Mouse (Mus musculus) forebrain, embryonic 15.5 days (tissue): ENCODE results near the gene Gls2. TPM values are rescaled to one million over a fixed set of nuclear protein-coding genes. Genes with fewer than 3 reads are reported as not detected.

Experiments used
- ATAC-seq: fragments of 200-750 bp; cut with Nextera tagmentation; replicated peaks from 2 replicates; pipeline ENCODE4 v1.8.0; 2017; ENCODE audit warnings: mild to moderate bottlenecking, moderate TSS enrichment, moderate library complexity
- H3K27ac ChIP-seq: fragments of 300-500 bp; sonication (generic); replicated peaks from 2 replicates; pipeline ENCODE4 v1.5.1; 2015; ENCODE audit warnings: mild to moderate bottlenecking, inconsistent platforms
- H3K27me3 ChIP-seq: fragments of 300-500 bp; sonication (generic); 2 replicates; pipeline ENCODE4 v1.6.1; 2015; ENCODE audit warnings: inconsistent platforms
- H3K36me3 ChIP-seq: fragments of 300-500 bp; sonication (generic); 2 replicates; pipeline ENCODE4 v1.6.1; 2015; ENCODE audit warnings: mild to moderate bottlenecking, inconsistent platforms
- H3K4me1 ChIP-seq: fragments of 300-500 bp; sonication (generic); 2 replicates; pipeline ENCODE4 v1.6.1; 2015; ENCODE audit warnings: inconsistent platforms
- H3K4me2 ChIP-seq: fragments of 300-500 bp; sonication (generic); replicated peaks from 2 replicates; pipeline ENCODE4 v1.6.1; 2015; ENCODE audit warnings: mild to moderate bottlenecking, inconsistent platforms
- H3K4me3 ChIP-seq: fragments of 300-500 bp; sonication (generic); 2 replicates; pipeline ENCODE4 v1.5.1; 2015; ENCODE audit warnings: mild to moderate bottlenecking, inconsistent platforms
- H3K9ac ChIP-seq: fragments of 300-500 bp; sonication (generic); replicated peaks from 2 replicates; pipeline ENCODE4 v1.6.1; 2015; ENCODE audit warnings: mild to moderate bottlenecking, inconsistent platforms
- H3K9me3 ChIP-seq: fragments of 300-500 bp; sonication (generic); 2 replicates; pipeline ENCODE4 v1.6.1; 2016; ENCODE audit warnings: inconsistent platforms
- WGBS: fragments of 180-500 bp; shearing (Covaris S2); methylation state at CpG from one replicate; pipeline ENCODE4 v1.1.7; 2015; ENCODE audit warnings: mixed read lengths; 5-methylcytosine and 5-hydroxymethylcytosine counted together
- polyA plus RNA-seq: library from polyadenylated mRNA; unstranded; fragments of >200 nt; fragmentation: Nextera tagmentation; extraction: Ambion mirVana; gene quantifications from 2 replicates; pipeline ENCODE4 v1.2.1, GENCODE M21; 2015

The Gls2 gene
- polyA plus RNA-seq, 1 experiment from 2014 or later, result 0.57 TPM

- H3K36me3 ChIP-seq, result peaks cover 30% of the 10 kb centered on the region
- 0 out of 2 replicates have a peak, but pooled peaks cover 5% of the 10 kb centered on the region for H3K4me1 ChIP-seq
- 92% methylated on average over 18 of the region's 18 CpGs for WGBS
- no peak overlapping the region for H3K4me2 ChIP-seq
- no peak overlapping the region for H3K9ac ChIP-seq
- ATAC-seq, result no peak
- H3K4me3 ChIP-seq, result no peak overlapping the region
- no peaks in the 10 kb centered on the region for H3K9me3 ChIP-seq
- H3K27me3 ChIP-seq, result no peaks in the 10 kb centered on the region
- H3K27ac ChIP-seq, result no peak overlapping the region
Measured at GRCm38 (mm10) chr10:128240131-128240530, 45.9 kb downstream of the Gls2 start.

DNA sequence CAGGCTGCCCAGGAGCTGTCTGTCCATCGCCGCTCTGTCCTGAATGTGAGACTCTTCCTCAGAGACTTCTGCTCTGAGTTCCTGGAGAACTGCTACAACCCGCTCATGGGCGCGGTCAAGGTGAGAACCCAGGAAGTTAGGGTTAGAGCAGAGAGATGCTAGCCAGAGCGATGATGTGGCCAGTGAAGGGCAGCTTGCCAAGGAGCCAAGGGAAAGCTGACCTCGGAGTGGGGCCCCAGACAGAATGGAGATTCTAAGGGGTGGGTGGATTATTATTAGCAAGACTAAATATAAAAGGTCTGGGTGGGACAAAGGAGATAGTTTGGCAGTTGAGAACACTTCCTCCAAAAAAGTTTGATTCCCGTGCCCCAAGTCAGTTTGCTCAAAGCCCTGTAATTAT is 49.0 kb downstream of the Gls2 start:
- H3K27ac ChIP-seq, result no peak overlapping the region
- ATAC-seq, result no peak
- H3K9ac ChIP-seq, result no peak overlapping the region
- no peaks in the 10 kb centered on the region for H3K4me1 ChIP-seq
- H3K36me3 ChIP-seq, result peaks cover 46% of the 10 kb centered on the region
- no peak overlapping the region for H3K4me3 ChIP-seq
- H3K9me3 ChIP-seq, result no peaks in the 10 kb centered on the region
- no peaks in the 10 kb centered on the region for H3K27me3 ChIP-seq
- no peak overlapping the region for H3K4me2 ChIP-seq
- 94% methylated on average over 8 of the region's 8 CpGs for WGBS

DNA sequence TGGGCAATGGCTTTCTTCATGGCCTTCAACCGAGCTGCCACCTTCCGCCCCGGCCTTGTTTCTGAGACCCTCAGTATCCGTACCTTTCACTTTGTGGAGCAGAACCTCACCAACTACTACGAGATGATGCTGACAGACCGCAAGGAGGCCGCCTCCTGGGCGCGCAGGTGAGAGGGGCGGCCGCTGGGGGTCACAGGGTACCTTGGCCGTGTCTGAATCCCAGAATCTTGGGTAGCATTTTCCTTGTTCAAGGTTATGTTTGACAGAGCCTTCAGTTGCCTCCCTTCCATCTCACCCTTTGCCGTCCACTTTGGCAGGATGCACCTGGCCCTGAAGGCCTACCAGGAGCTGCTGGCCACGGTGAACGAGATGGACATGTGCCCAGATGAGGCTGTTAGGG is 49.9 kb downstream of the Gls2 start:
- no peak overlapping the region for H3K27ac ChIP-seq
- H3K4me2 ChIP-seq, result no peak overlapping the region
- H3K27me3 ChIP-seq, result no peaks in the 10 kb centered on the region
- 96% methylated on average over 15 of the region's 15 CpGs for WGBS
- H3K9me3 ChIP-seq, result no peaks in the 10 kb centered on the region
- H3K36me3 ChIP-seq, result peaks cover 51% of the 10 kb centered on the region
- H3K9ac ChIP-seq, result no peak overlapping the region
- ATAC-seq, result no peak
- H3K4me1 ChIP-seq, result no peaks in the 10 kb centered on the region
- no peak overlapping the region for H3K4me3 ChIP-seq

DNA sequence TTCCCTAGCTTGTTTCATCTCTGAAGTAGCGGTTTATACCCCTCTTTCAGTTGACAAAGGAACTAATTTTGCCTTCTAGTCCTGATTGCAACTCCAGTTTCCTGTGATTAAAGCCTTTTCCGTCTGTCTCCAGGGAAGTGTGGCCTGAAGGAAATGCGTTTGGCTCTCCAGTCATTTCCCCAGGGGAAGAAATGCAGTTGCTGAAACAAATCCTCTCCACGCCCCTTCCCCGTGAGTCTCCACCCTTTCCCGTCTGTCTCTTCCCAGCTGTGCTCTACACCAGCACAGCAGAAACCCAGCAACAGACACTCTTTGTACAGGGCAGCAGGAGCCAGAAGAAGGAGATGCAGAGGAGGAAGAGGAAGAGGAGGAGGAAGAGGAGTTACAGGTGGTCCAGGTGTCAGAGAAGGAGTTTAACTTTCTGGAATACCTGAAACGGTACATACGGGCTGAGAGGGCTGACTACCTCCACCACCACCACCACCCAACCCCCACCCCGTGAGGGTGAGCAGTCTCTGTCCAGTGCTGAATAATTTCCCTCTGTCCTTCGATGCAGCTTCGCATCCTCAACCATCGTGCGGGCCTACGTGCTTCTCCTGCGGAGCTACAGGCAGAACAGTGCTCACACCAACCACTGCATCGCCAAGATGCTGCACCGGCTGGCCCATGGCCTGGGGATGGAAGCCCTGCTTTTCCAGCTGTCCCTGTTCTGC is 52.9 kb downstream of the Gls2 start:
- H3K9me3 ChIP-seq, result no peaks in the 10 kb centered on the region
- H3K4me2 ChIP-seq, result no peak overlapping the region
- no peak overlapping the region for H3K9ac ChIP-seq
- H3K36me3 ChIP-seq, result peaks cover 62% of the 10 kb centered on the region
- H3K27me3 ChIP-seq, result no peaks in the 10 kb centered on the region
- ATAC-seq, result no peak
- H3K4me3 ChIP-seq, result no peak overlapping the region
- no peaks in the 10 kb centered on the region for H3K4me1 ChIP-seq
- no peak overlapping the region for H3K27ac ChIP-seq
- 91% methylated on average over 17 of the region's 17 CpGs for WGBS

DNA sequence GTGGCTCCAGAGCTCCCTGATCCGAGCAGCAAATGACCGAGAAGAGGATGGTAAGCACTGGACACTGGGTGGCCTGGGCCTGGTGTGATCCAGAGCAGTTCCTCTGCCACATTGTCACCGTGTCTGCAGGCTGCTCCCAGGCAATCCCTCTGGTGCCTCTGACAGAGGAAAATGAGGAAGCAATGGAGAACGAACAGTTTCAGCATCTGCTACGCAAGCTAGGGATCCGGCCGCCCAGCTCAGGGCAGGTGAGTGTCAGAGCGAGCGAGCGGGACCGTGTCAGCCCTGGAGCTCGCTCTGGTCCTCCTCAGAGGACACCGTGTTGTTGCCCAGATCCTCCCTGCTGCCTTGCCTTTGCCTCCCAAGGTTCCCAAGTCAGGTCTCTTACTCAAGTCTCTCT is 56.3 kb downstream of the Gls2 start:
- no peaks in the 10 kb centered on the region for H3K4me1 ChIP-seq
- no peak overlapping the region for H3K27ac ChIP-seq
- H3K9ac ChIP-seq, result no peak overlapping the region
- no peaks in the 10 kb centered on the region for H3K9me3 ChIP-seq
- H3K4me3 ChIP-seq, result no peak overlapping the region
- no peak for ATAC-seq
- H3K4me2 ChIP-seq, result no peak overlapping the region
- H3K27me3 ChIP-seq, result no peaks in the 10 kb centered on the region
- H3K36me3 ChIP-seq, result peaks cover 50% of the 10 kb centered on the region
- WGBS, result 97% methylated on average over 13 of the region's 13 CpGs

- no peak within 1 kb of the TSS for H3K27ac ChIP-seq
- H3K9ac ChIP-seq, result no peak within 1 kb of the TSS
- H3K4me1 ChIP-seq, result no peaks in the 10 kb centered on the region
- H3K36me3 ChIP-seq, result peaks cover 30% of the 10 kb centered on the region
- WGBS, result 83% methylated on average over 4 of the region's 4 CpGs
- H3K4me3 ChIP-seq, result no peak within 1 kb of the TSS
- no peaks in the 10 kb centered on the region for H3K9me3 ChIP-seq
- no peak for ATAC-seq
- H3K27me3 ChIP-seq, result no peaks in the 10 kb centered on the region
- no peak within 1 kb of the TSS for H3K4me2 ChIP-seq
Measured at GRCm38 (mm10) chr10:128253677-128254255, 59.5 kb downstream of the Gls2 start, which contains the start of gene Apon. Gene Apon, plus strand, starts transcription at chr10:128254096.

- Histone ChIP-seq H3K4me2 (no peak overlapping the region), H3K27ac (no peak overlapping the region), H3K27me3 (no peaks in the 10 kb centered on the region), H3K36me3 (peaks cover 12% of the 10 kb centered on the region), H3K4me1 (no peaks in the 10 kb centered on the region), H3K9ac (no peak overlapping the region), H3K9me3 (no peaks in the 10 kb centered on the region), H3K4me3 (no peak overlapping the region)
- no peak for ATAC-seq
- WGBS, result 93% methylated on average over 8 of the region's 8 CpGs
Measured at GRCm38 (mm10) chr10:128255925-128256324, 61.7 kb downstream of the Gls2 start.

- WGBS, result 90% methylated on average over 8 of the region's 8 CpGs
- peaks cover 11% of the 10 kb centered on the region for H3K36me3 ChIP-seq
- ATAC-seq, result no peak
Measured at GRCm38 (mm10) chr10:128256328-128256727, 62.1 kb downstream of the Gls2 start.

GRCm38 (mm10) chr10:128258953-128259352 is 64.7 kb downstream of the Gls2 start:
- no peaks in the 10 kb centered on the region for H3K9me3 ChIP-seq
- H3K4me3 ChIP-seq, result no peak overlapping the region
- WGBS, result 91% methylated on average over 4 of the region's 4 CpGs
- H3K27ac ChIP-seq, result no peak overlapping the region
- H3K4me1 ChIP-seq, result no peaks in the 10 kb centered on the region
- H3K36me3 ChIP-seq, result no peaks in the 10 kb centered on the region
- no peak overlapping the region for H3K4me2 ChIP-seq
- no peak for ATAC-seq
- no peaks in the 10 kb centered on the region for H3K27me3 ChIP-seq
- no peak overlapping the region for H3K9ac ChIP-seq

More at GRCm38 (mm10) chr10:128256328-128256727, 62.1 kb downstream of the Gls2 start:
- H3K27ac ChIP-seq, result no peak overlapping the region
- H3K9me3 ChIP-seq, result no peaks in the 10 kb centered on the region
- H3K27me3 ChIP-seq, result no peaks in the 10 kb centered on the region
- no peak overlapping the region for H3K9ac ChIP-seq
- H3K4me2 ChIP-seq, result no peak overlapping the region
- no peak overlapping the region for H3K4me3 ChIP-seq
- no peaks in the 10 kb centered on the region for H3K4me1 ChIP-seq

Other genes starting within 250 kb of the Gls2 start
- gene Hsd17b6, start 186.8 kb upstream of the Gls2 start, polyA plus RNA-seq, result not detected in 2 replicates
- gene Prim1, start 179.3 kb upstream of the Gls2 start, polyA plus RNA-seq, result 61.6 and 62.3 TPM in 2 replicates
- 599 and 612 TPM in 2 replicates for gene Naca, start 158.9 kb upstream of the Gls2 start, polyA plus RNA-seq
- gene Ptges3, start 135.5 kb upstream of the Gls2 start, polyA plus RNA-seq, result 430 and 444 TPM in 2 replicates
- 2,026 and 2,088 TPM in 2 replicates for gene Atp5b, start 111.2 kb upstream of the Gls2 start, polyA plus RNA-seq
- 9.1 and 9.8 TPM in 2 replicates for gene Baz2a, start 102.9 kb upstream of the Gls2 start, polyA plus RNA-seq
- 7.9 and 9.0 TPM in 2 replicates for gene Rbms2, start 14.2 kb upstream of the Gls2 start, polyA plus RNA-seq
- gene Spryd4, start 17.4 kb downstream of the Gls2 start, polyA plus RNA-seq, result 19.1 and 19.8 TPM in 2 replicates
- gene Mip, start 31.4 kb downstream of the Gls2 start, polyA plus RNA-seq, result 0.19 TPM in 1 of 2 replicates, not detected in the other
- gene Timeless, start 37.6 kb downstream of the Gls2 start, polyA plus RNA-seq, result 32.0 and 35.8 TPM in 2 replicates
- 0.19 TPM in 1 of 2 replicates, not detected in the other for gene Apon, start 59.6 kb downstream of the Gls2 start, polyA plus RNA-seq
- gene Apof, start 74.2 kb downstream of the Gls2 start, polyA plus RNA-seq, result not detected in 2 replicates
- gene Stat2, start 76.1 kb downstream of the Gls2 start, polyA plus RNA-seq, result 17.1 and 21.0 TPM in 2 replicates
- 0.11 TPM in 1 of 2 replicates, not detected in the other for gene Il23a, start 104.3 kb downstream of the Gls2 start, polyA plus RNA-seq
- gene Pan2, start 108.9 kb downstream of the Gls2 start, polyA plus RNA-seq, result 27.6 and 30.9 TPM in 2 replicates
- 208 and 216 TPM in 2 replicates for gene Cnpy2, start 128.0 kb downstream of the Gls2 start, polyA plus RNA-seq
- gene Cs, start 143.3 kb downstream of the Gls2 start, polyA plus RNA-seq, result 233 and 237 TPM in 2 replicates
- gene Coq10a, start 174.5 kb downstream of the Gls2 start, polyA plus RNA-seq, result 33.7 and 35.7 TPM in 2 replicates
- 13.0 and 13.4 TPM in 2 replicates for gene Ankrd52, start 182.7 kb downstream of the Gls2 start, polyA plus RNA-seq
- gene Slc39a5, start 206.8 kb downstream of the Gls2 start, polyA plus RNA-seq, result 0.09 and 0.24 TPM in 2 replicates
- 137 and 139 TPM in 2 replicates for gene Nabp2, start 217.0 kb downstream of the Gls2 start, polyA plus RNA-seq
- gene Rnf41, start 217.2 kb downstream of the Gls2 start, polyA plus RNA-seq, result 104 and 110 TPM in 2 replicates